Mouse (Mus musculus) liver, embryonic 12.5 days (tissue): ENCODE data around the gene Kcnk15. TPM values are rescaled to one million over a fixed set of nuclear protein-coding genes. Genes with fewer than 3 reads are reported as not detected.

Experiments used
- ATAC-seq: fragments of 200-750 bp; cut with Nextera tagmentation; 2 replicates; pipeline ENCODE4 v1.8.0; 2017; ENCODE audit warnings: moderate number of reproducible peaks, mild to moderate bottlenecking, moderate library complexity
- H3K27ac ChIP-seq: fragments of 300-500 bp; sonication (generic); 2 replicates; pipeline ENCODE4 v1.5.1; 2016; ENCODE audit warnings: mild to moderate bottlenecking
- H3K27me3 ChIP-seq: fragments of 300-500 bp; sonication (generic); replicated peaks from 2 replicates; pipeline ENCODE4 v1.6.1; 2016; ENCODE audit warnings: mild to moderate bottlenecking, moderate library complexity
- H3K36me3 ChIP-seq: fragments of 300-500 bp; sonication (generic); 2 replicates; pipeline ENCODE4 v1.6.1; 2016; ENCODE audit warnings: mild to moderate bottlenecking, moderate library complexity
- H3K4me1 ChIP-seq: fragments of 300-500 bp; sonication (generic); 2 replicates; pipeline ENCODE4 v1.6.1; 2016
- H3K4me2 ChIP-seq: fragments of 300-500 bp; sonication (generic); 2 replicates; pipeline ENCODE4 v1.6.1; 2016; ENCODE audit warnings: mild to moderate bottlenecking, moderate library complexity
- H3K4me3 ChIP-seq: fragments of 300-500 bp; sonication (generic); 2 replicates; pipeline ENCODE4 v1.5.1; 2016; ENCODE audit warnings: mild to moderate bottlenecking, moderate library complexity
- H3K9ac ChIP-seq: fragments of 300-500 bp; sonication (generic); 2 replicates; pipeline ENCODE4 v1.6.1; 2016; ENCODE audit warnings: mild to moderate bottlenecking, moderate library complexity
- H3K9me3 ChIP-seq: fragments of 300-500 bp; sonication (generic); replicated peaks from 2 replicates; pipeline ENCODE4 v1.6.1; 2016; ENCODE audit warnings: mild to moderate bottlenecking, moderate library complexity
- WGBS: fragments of 180-500 bp; shearing (Covaris S2); methylation state at CpG from one replicate; pipeline ENCODE4 v1.1.7; 2016; ENCODE audit not compliant: insufficient replicate concordance; 5-methylcytosine and 5-hydroxymethylcytosine counted together
- polyA plus RNA-seq: library from polyadenylated mRNA; unstranded; fragments of >200 nt; fragmentation: Nextera tagmentation; extraction: Ambion mirVana; gene quantifications from 2 replicates; pipeline ENCODE4 v1.2.1, GENCODE M21; 2016

Gene Kcnk15
- polyA plus RNA-seq, 1 experiment from 2014 or later: not detected

DNA sequence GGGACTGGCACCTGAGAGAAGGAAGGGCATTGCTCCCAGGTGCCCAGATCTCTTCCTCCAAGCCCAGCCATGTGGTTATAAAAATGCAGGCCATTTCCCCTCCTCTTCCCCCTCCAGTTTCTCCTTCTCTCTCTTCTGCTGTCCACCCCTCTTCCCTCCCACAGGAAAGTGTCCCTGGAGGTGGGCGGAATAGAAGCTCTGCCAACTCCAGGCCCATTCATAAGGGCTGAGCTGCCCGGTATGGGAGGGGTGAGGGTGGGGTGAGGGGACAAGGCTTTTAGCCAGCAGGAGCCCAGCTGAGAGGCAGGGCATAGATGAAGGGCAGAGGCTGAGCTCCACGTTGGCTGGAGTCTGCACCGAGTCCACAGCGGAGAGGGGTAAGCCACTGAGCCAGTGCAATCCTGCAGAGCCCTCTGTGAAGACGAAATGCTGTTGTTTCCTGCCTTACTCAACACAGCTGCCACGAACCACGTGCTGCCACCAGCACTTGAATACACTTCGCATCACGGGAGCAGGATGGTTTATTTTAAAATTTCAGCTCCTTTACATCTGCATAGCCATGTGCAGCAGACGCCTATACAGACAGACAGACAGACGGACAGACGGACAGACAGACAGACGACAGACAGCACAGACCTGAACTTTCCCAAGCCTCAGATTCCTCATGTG is 23.5 kb downstream of the Kcnk15 start:
- no peak overlapping the region for H3K9ac ChIP-seq
- no peaks in the 10 kb centered on the region for H3K27me3 ChIP-seq
- no peaks in the 10 kb centered on the region for H3K36me3 ChIP-seq
- H3K4me1 ChIP-seq: no peaks in the 10 kb centered on the region
- H3K27ac ChIP-seq: no peak overlapping the region
- no peak overlapping the region for H3K4me3 ChIP-seq
- 58% methylated on average over 14 of the region's 14 CpGs for WGBS
- no peak for ATAC-seq
- no peaks in the 10 kb centered on the region for H3K9me3 ChIP-seq
- H3K4me2 ChIP-seq: no peak overlapping the region

GRCm38 (mm10) chr2:163880891-163881290 is 27.4 kb downstream of the Kcnk15 start:
- WGBS: 68% methylated on average over 6 of the region's 6 CpGs
- Histone ChIP-seq H3K4me1 (no peaks in the 10 kb centered on the region), H3K9me3 (no peaks in the 10 kb centered on the region), H3K27me3 (no peaks in the 10 kb centered on the region), H3K36me3 (no peaks in the 10 kb centered on the region), H3K9ac (no peak overlapping the region), H3K4me3 (no peak overlapping the region), H3K27ac (no peak overlapping the region), H3K4me2 (no peak overlapping the region)
- no peak for ATAC-seq

DNA sequence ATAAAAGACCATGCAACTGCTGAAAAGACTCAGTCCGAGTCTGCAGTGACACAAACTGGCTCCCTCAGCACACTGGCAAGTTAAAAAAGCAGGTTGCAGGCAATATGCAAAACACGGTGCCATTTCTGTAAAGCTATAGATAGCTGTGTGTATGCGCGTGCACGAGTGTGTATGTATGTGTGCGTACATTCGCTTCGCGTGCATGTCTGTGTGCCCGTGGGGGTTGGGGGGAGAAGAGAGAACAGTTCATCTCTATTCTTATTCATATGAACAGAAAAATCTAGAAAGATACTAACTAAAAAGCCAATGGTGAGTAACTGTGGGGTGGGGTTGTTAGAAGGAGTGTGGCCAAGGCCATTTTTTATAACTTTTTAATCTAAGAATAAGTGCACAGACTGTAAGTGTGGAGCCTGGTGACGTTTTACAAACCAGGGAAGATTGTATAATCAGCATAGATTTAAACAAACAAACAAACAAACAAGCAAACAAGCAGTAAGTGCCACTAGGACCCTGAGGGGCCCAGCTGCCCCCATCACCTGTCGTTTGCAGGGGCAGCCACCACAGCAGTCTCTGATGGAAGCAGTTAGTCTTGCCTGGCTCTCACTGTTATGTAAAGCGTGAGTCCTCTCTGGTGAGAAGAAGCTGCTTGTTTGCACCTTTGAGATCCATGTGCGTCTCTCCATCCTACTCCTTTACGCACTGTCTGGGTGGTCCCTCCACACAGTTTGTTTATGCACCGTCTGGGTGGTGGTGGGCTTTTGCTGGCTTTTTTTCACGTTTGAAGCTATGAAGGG is 29.6 kb downstream of the Kcnk15 start:
- ATAC-seq: no peak
- Histone ChIP-seq H3K27me3 (no peaks in the 10 kb centered on the region), H3K9me3 (no peaks in the 10 kb centered on the region), H3K36me3 (no peaks in the 10 kb centered on the region), H3K27ac (no peak overlapping the region), H3K4me1 (no peaks in the 10 kb centered on the region), H3K4me3 (no peak overlapping the region), H3K4me2 (no peak overlapping the region), H3K9ac (no peak overlapping the region)
- WGBS: 59% methylated on average over 17 of the region's 17 CpGs

- Histone ChIP-seq H3K27me3 (no peaks in the 10 kb centered on the region), H3K4me1 (no peaks in the 10 kb centered on the region), H3K9me3 (no peaks in the 10 kb centered on the region), H3K4me2 (no peak overlapping the region), H3K9ac (no peak overlapping the region), H3K36me3 (no peaks in the 10 kb centered on the region), H3K4me3 (no peak overlapping the region), H3K27ac (no peak overlapping the region)
- 22% methylated on average over 6 of the region's 6 CpGs for WGBS
- ATAC-seq: no peak
These were observed 36.0 kb downstream of the Kcnk15 start for GRCm38 (mm10) chr2:163889411-163889810.

DNA sequence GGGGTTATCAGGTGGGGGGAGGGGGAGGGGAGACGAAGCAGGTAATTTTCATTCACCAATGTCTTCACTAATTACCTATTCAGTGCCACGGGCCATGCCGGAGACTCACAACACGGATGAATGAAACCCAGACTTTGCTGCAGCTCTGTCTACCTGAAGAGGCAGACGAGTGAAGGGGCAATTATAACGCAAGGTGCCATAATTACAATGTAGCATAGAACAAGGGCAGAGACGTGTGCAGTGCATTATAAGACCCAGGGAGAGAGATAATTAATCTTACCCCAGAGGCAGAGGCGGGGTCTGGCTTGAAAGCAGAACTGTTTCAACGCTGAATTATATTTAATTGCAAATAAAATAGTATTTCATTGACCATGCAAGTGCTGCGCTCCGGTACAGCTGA is 37.1 kb downstream of the Kcnk15 start:
- no peaks in the 10 kb centered on the region for H3K9me3 ChIP-seq
- H3K9ac ChIP-seq: no peak overlapping the region
- no peaks in the 10 kb centered on the region for H3K36me3 ChIP-seq
- no peak for ATAC-seq
- 66% methylated on average over 11 of the region's 11 CpGs for WGBS
- H3K27me3 ChIP-seq: no peaks in the 10 kb centered on the region
- H3K4me3 ChIP-seq: no peak overlapping the region
- no peak overlapping the region for H3K4me2 ChIP-seq
- H3K4me1 ChIP-seq: no peaks in the 10 kb centered on the region
- H3K27ac ChIP-seq: no peak overlapping the region

DNA sequence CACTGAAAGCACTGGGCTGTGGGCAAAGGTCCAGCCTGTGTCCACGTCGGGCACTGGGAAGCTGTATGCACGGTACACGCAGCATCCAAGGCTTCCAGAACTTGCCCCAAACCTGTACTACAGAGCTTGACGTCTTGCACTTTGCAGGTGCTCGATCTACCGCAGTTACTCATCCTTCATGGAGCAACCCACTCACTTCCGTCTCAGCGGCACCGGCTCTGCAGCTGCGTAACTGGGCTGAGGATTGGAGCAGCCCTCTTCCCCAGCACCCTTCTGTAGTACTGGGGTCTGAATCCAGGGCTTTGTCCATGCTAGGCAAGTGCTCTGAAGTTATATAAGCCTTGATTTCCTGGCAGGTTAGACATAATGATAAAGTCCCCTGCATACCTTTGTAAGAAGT is 37.8 kb downstream of the Kcnk15 start:
- H3K27me3 ChIP-seq: no peaks in the 10 kb centered on the region
- no peaks in the 10 kb centered on the region for H3K36me3 ChIP-seq
- H3K4me3 ChIP-seq: no peak overlapping the region
- H3K4me1 ChIP-seq: no peaks in the 10 kb centered on the region
- ATAC-seq: no peak
- no peak overlapping the region for H3K4me2 ChIP-seq
- WGBS: 75% methylated on average over 11 of the region's 11 CpGs
- no peak overlapping the region for H3K27ac ChIP-seq
- H3K9ac ChIP-seq: no peak overlapping the region
- H3K9me3 ChIP-seq: no peaks in the 10 kb centered on the region

DNA sequence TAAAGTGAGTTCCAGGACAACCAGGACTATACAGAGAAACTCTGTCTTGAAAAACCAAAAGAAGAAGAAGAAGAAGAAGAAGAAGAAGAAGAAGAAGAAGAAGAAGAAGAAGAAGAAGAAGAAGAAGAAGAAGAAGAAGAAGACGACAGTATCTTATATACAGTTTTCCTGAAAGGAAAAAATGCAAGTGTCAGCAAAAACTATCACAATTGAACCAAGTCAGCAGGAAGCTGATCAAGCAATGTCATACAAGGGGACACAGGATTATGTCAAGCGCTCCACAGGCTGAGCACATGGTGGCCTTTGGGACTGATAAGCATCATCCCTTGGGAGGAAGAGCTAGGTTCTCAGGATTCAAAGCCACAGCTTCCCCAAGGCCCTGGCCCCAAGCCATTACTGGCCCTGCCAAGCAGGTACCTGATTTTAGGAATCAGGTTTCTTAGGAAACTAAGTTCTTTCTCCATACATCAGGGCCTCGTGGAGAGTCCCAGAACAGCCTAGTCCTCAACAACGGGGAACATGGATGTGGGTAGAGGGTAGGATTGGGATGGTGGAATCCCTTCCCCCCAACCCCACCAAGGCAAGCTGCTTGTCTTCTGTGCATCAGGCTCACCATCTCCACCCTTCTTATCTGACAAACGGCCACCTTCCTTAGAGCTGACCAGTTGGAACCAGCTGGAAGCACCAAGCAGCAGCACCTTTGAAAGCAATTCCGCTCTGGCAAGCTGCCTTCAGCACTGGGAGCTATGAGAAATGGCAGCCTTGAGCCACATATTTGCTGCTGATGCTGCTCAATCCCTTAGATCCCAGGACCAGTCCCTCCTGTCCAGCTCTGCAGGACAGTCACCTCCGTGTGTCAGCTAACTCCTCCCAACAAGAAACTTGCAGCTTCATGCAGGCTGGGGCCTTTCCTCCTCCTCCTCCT is 40.3 kb downstream of the Kcnk15 start:
- H3K9me3 ChIP-seq: no peaks in the 10 kb centered on the region
- no peak overlapping the region for H3K4me2 ChIP-seq
- no peak overlapping the region for H3K27ac ChIP-seq
- 47% methylated on average over 7 of the region's 7 CpGs for WGBS
- no peaks in the 10 kb centered on the region for H3K4me1 ChIP-seq
- H3K27me3 ChIP-seq: no peaks in the 10 kb centered on the region
- no peak overlapping the region for H3K9ac ChIP-seq
- H3K4me3 ChIP-seq: no peak overlapping the region
- no peaks in the 10 kb centered on the region for H3K36me3 ChIP-seq
- no peak for ATAC-seq

- Histone ChIP-seq H3K36me3 (no peaks in the 10 kb centered on the region), H3K4me3 (no peak overlapping the region), H3K27me3 (no peaks in the 10 kb centered on the region), H3K27ac (no peak overlapping the region), H3K9ac (no peak overlapping the region), H3K9me3 (no peaks in the 10 kb centered on the region), H3K4me1 (no peaks in the 10 kb centered on the region), H3K4me2 (no peak overlapping the region)
- no peak for ATAC-seq
- 34% methylated on average over 2 of the region's 2 CpGs for WGBS
These were observed 41.7 kb downstream of the Kcnk15 start for GRCm38 (mm10) chr2:163895156-163895555.

DNA sequence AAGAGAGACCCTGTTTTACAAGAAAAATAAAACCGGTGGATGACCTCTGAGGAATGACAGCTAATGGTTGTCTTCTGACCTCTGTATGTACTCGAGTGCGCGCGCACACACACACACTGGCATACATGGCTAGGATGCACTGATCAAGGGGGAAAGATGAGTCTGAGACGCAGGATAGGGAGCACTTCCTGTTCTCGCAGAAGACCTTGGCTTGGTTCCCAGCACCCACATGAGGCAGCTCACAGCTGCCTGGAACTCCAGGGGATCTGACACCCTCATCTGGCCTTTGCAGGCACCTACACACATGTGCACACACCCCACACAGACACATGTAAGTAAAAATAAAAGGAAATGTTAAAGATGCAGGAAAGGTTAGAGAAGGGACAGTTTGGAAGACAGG is 43.6 kb downstream of the Kcnk15 start:
- ATAC-seq: no peak
- no peak overlapping the region for H3K27ac ChIP-seq
- 82% methylated on average over 7 of the region's 7 CpGs for WGBS
- no peaks in the 10 kb centered on the region for H3K27me3 ChIP-seq
- no peak overlapping the region for H3K4me2 ChIP-seq
- H3K4me1 ChIP-seq: no peaks in the 10 kb centered on the region
- no peaks in the 10 kb centered on the region for H3K36me3 ChIP-seq
- no peak overlapping the region for H3K4me3 ChIP-seq
- H3K9ac ChIP-seq: no peak overlapping the region
- no peaks in the 10 kb centered on the region for H3K9me3 ChIP-seq

DNA sequence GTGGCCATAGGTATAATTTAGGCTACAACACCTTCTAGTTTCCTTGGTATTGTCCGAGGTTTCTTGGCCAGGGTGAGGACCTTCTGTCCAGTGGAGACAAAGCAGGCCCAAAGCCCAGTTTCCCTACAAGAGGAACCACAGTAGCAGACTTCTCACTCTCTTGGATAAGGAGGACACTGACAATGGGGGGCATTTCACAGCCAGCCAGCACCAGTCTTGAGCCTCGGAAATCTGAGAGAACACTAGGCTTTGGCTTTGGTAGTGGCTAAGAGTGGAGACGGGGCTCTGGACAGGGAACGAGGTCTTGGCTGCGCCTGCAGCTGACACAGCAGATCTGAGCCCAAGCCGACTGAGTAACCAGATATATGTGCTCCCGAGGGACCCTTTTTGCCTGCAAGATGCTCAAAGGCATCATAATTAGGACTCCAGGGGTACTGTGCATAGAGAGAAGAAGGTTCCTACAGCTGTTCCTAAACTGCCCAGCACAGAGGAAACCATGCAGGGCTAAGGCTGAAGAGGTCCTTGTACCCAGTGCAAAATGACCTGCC is 44.6 kb downstream of the Kcnk15 start:
- Histone ChIP-seq H3K4me3 (no peak overlapping the region), H3K9me3 (no peaks in the 10 kb centered on the region), H3K4me2 (no peak overlapping the region), H3K27me3 (no peaks in the 10 kb centered on the region), H3K4me1 (no peaks in the 10 kb centered on the region), H3K27ac (no peak overlapping the region), H3K36me3 (no peaks in the 10 kb centered on the region), H3K9ac (no peak overlapping the region)
- ATAC-seq: no peak
- WGBS: 63% methylated on average over 7 of the region's 7 CpGs

DNA sequence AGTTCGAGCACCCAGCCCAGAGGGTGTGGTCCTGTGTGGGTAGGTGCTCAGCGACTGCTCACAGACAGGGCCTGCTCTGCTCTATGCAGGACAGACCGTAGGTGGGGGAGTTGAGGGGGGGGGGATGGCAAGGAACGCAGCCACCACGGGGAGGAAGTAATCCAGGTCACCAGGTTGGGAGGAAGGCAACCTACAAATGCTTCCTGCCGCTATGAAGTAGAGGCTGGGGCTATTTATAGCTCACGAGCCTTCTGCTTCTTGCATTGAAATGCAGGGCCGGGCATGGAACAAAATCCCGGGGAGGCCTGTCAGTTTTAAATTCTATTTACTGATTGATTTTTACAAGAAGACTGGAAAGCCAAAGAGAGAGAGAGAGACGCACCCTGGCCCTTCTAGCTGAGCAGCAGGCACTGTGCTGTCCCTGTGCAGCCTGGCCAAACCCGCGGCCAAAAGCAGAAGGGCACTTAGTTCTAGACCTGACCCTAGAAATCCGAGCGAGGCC is 46.5 kb downstream of the Kcnk15 start:
- Histone ChIP-seq H3K36me3 (no peaks in the 10 kb centered on the region), H3K9me3 (no peaks in the 10 kb centered on the region), H3K9ac (no peak overlapping the region), H3K4me2 (no peak overlapping the region), H3K4me3 (no peak overlapping the region), H3K4me1 (no peaks in the 10 kb centered on the region), H3K27me3 (no peaks in the 10 kb centered on the region), H3K27ac (no peak overlapping the region)
- ATAC-seq: no peak
- WGBS: 42% methylated on average over 14 of the region's 14 CpGs
